Mouse (Mus musculus): Measurements from ENCODE around the gene Gm6685.
"Not testable (repeated sequence)": the region's sequence is repeated elsewhere in the genome, so short reads cannot be mapped to it uniquely, and the experiment has no call there.

Gm6685 gene

GRCm38 (mm10) chr11:28339224-28340150 is at the start of gene Gm6685:
Gene Gm6685 (minus strand): TSS chr11:28339867.
- not testable (repeated sequence) for DNase-seq

GRCm38 (mm10) chr11:28375891-28376290 is 36.2 kb upstream of the Gm6685 start:
- no peak for DNase-seq

- no peak for DNase-seq
Measured at GRCm38 (mm10) chr11:28374636-28375035, 35.0 kb upstream of the Gm6685 start.

- not testable (repeated sequence) for DNase-seq
Measured at GRCm38 (mm10) chr11:28371381-28371780, 31.7 kb upstream of the Gm6685 start.

- no peak for DNase-seq
Measured at GRCm38 (mm10) chr11:28365929-28366244, 26.2 kb upstream of the Gm6685 start.

- DNase-seq = peak; percentile 74
Measured at GRCm38 (mm10) chr11:28365209-28365928, 25.7 kb upstream of the Gm6685 start.

- no peak for DNase-seq
Measured at GRCm38 (mm10) chr11:28343465-28343864, 3.8 kb upstream of the Gm6685 start.

GRCm38 (mm10) chr11:28341887-28342286 is 2.2 kb upstream of the Gm6685 start:
- DNase-seq = no peak

GRCm38 (mm10) chr11:28327878-28328277 is 11.8 kb downstream of the Gm6685 start:
- DNase-seq = no peak

- DNase-seq = no peak
Measured at GRCm38 (mm10) chr11:28313396-28313795, 26.3 kb downstream of the Gm6685 start.

GRCm38 (mm10) chr11:28307723-28308122 is 31.9 kb downstream of the Gm6685 start:
- DNase-seq = no peak

GRCm38 (mm10) chr11:28290440-28290839 is 49.2 kb downstream of the Gm6685 start:
- no peak for DNase-seq

All from right cerebral cortex, adult 18-20 months (tissue).